Mouse (Mus musculus) c-Kit-positive CD71-positive TER-119-negative erythroid progenitor cells, embryonic 14.5 days (primary cell): ENCODE results near the gene Zfp213.
A peak's percentile ranks its signal among the peaks of the same experiment; 100 is the strongest.
"Not testable (repeated sequence)": the region's sequence is repeated elsewhere in the genome, so short reads cannot be mapped to it uniquely, and the experiment has no call there.

ENCODE experiments used
- DNase-seq: peaks from one replicate; pipeline ENCODE4 v3.0.0-alpha.2; 2013; ENCODE audit warnings: low read depth

Zfp213 gene

GRCm38 (mm10) chr17:23543983-23544382, 20.1 kb downstream of the Zfp213 start:
- DNase-seq, result no peak

GRCm38 (mm10) chr17:23543325-23543724, 20.7 kb downstream of the Zfp213 start:
- no peak for DNase-seq

GRCm38 (mm10) chr17:23542835-23543234, 21.2 kb downstream of the Zfp213 start:
- no peak for DNase-seq

- no peak for DNase-seq
These were observed 21.9 kb downstream of the Zfp213 start for GRCm38 (mm10) chr17:23542004-23542720.

- DNase-seq, result no peak
These were observed 23.2 kb downstream of the Zfp213 start for GRCm38 (mm10) chr17:23540605-23541475.

GRCm38 (mm10) chr17:23540106-23540505, 23.9 kb downstream of the Zfp213 start:
- DNase-seq, result no peak

- DNase-seq, result no peak
These were observed 24.4 kb downstream of the Zfp213 start for GRCm38 (mm10) chr17:23539608-23540007.

- DNase-seq, result peak; percentile 63
These were observed 25.6 kb downstream of the Zfp213 start for GRCm38 (mm10) chr17:23538299-23539015.

- DNase-seq, result no peak
These were observed 26.3 kb downstream of the Zfp213 start for GRCm38 (mm10) chr17:23537554-23538255.

- not testable (repeated sequence) for DNase-seq
These were observed 28.8 kb downstream of the Zfp213 start for GRCm38 (mm10) chr17:23535046-23535788.

- DNase-seq, result not testable (repeated sequence)
These were observed 30.2 kb downstream of the Zfp213 start for GRCm38 (mm10) chr17:23533591-23534490.

- DNase-seq, result not testable (repeated sequence)
These were observed 32.6 kb downstream of the Zfp213 start for GRCm38 (mm10) chr17:23531408-23531807.

- not testable (repeated sequence) for DNase-seq
These were observed 40.9 kb downstream of the Zfp213 start for GRCm38 (mm10) chr17:23522941-23523732.

GRCm38 (mm10) chr17:23518701-23519423, 45.2 kb downstream of the Zfp213 start:
- DNase-seq, result no peak
